Mouse (Mus musculus) midbrain, embryonic 13.5 days (tissue): ENCODE results near the gene Mctp1. TPM values are rescaled to one million over a fixed set of nuclear protein-coding genes. Genes with fewer than 3 reads are reported as not detected.

Experiments used
- ATAC-seq: fragments of 200-750 bp; cut with Nextera tagmentation; 2 replicates; pipeline ENCODE4 v1.8.0; 2017; ENCODE audit warnings: mild to moderate bottlenecking, moderate TSS enrichment, moderate library complexity
- H3K27ac ChIP-seq: fragments of 300-500 bp; sonication (generic); 2 replicates; pipeline ENCODE4 v1.5.1; 2015; ENCODE audit warnings: inconsistent platforms, mild to moderate bottlenecking, moderate library complexity
- H3K27me3 ChIP-seq: fragments of 300-500 bp; sonication (generic); 2 replicates; pipeline ENCODE4 v1.6.1; 2015; ENCODE audit warnings: mild to moderate bottlenecking, inconsistent platforms
- H3K36me3 ChIP-seq: fragments of 300-500 bp; sonication (generic); 2 replicates; pipeline ENCODE4 v1.6.1; 2015; ENCODE audit warnings: mild to moderate bottlenecking, inconsistent platforms
- H3K4me1 ChIP-seq: fragments of 300-500 bp; sonication (generic); replicated peaks from 2 replicates; pipeline ENCODE4 v1.6.1; 2015; ENCODE audit warnings: inconsistent platforms
- H3K4me2 ChIP-seq: fragments of 300-500 bp; sonication (generic); replicated peaks from 2 replicates; pipeline ENCODE4 v1.6.1; 2015; ENCODE audit warnings: moderate library complexity, mild to moderate bottlenecking, inconsistent platforms
- H3K4me3 ChIP-seq: fragments of 300-500 bp; sonication (generic); replicated peaks from 2 replicates; pipeline ENCODE4 v1.5.1; 2015; ENCODE audit warnings: mild to moderate bottlenecking, inconsistent platforms
- H3K9ac ChIP-seq: fragments of 300-500 bp; sonication (generic); replicated peaks from 2 replicates; pipeline ENCODE4 v1.6.1; 2015; ENCODE audit warnings: mild to moderate bottlenecking, inconsistent platforms
- H3K9me3 ChIP-seq: fragments of 300-500 bp; sonication (generic); 2 replicates; pipeline ENCODE4 v1.6.1; 2016; ENCODE audit warnings: mild to moderate bottlenecking, inconsistent platforms
- WGBS: fragments of 180-500 bp; shearing (Covaris S2); methylation state at CpG from one replicate; pipeline ENCODE4 v1.1.7; 2015; 5-methylcytosine and 5-hydroxymethylcytosine counted together
- polyA plus RNA-seq: library from polyadenylated mRNA; unstranded; fragments of >200 nt; fragmentation: Nextera tagmentation; extraction: Ambion mirVana; gene quantifications from 2 replicates; pipeline ENCODE4 v1.2.1, GENCODE M21; 2015

The Mctp1 gene
- polyA plus RNA-seq, 1 experiment from 2014 or later = 5.8 TPM

- Histone ChIP-seq H3K9ac (no peak overlapping the region), H3K9me3 (no peaks in the 10 kb centered on the region), H3K36me3 (no peaks in the 10 kb centered on the region), H3K4me1 (peaks cover 19% of the 10 kb centered on the region), H3K4me2 (no peak overlapping the region), H3K4me3 (no peak overlapping the region), H3K27ac (peak overlapping the region; percentile 44), H3K27me3 (no peaks in the 10 kb centered on the region)
- 29% methylated on average over 7 of the region's 7 CpGs for WGBS
- ATAC-seq = peak; percentile 76
Observed at GRCm38 (mm10) chr13:76850412-76851054, 466.2 kb downstream of the Mctp1 start.

- ATAC-seq = no peak
- Histone ChIP-seq H3K4me1 (peaks cover 13% of the 10 kb centered on the region), H3K9me3 (no peaks in the 10 kb centered on the region), H3K27ac (no peak overlapping the region), H3K27me3 (no peaks in the 10 kb centered on the region), H3K4me3 (no peak overlapping the region), H3K36me3 (no peaks in the 10 kb centered on the region), H3K9ac (no peak overlapping the region), H3K4me2 (no peak overlapping the region)
- WGBS = 70% methylated on average over 1 of the region's 1 CpGs
Observed at GRCm38 (mm10) chr13:76854306-76854705, 470.0 kb downstream of the Mctp1 start.

- Histone ChIP-seq H3K9ac (no peak overlapping the region), H3K27me3 (no peaks in the 10 kb centered on the region), H3K4me1 (peaks cover 13% of the 10 kb centered on the region), H3K4me2 (no peak overlapping the region), H3K27ac (no peak overlapping the region), H3K4me3 (no peak overlapping the region), H3K36me3 (no peaks in the 10 kb centered on the region), H3K9me3 (no peaks in the 10 kb centered on the region)
- 87% methylated on average over 3 of the region's 3 CpGs for WGBS
- ATAC-seq = no peak
Observed at GRCm38 (mm10) chr13:76855021-76855420, 470.7 kb downstream of the Mctp1 start.

GRCm38 (mm10) chr13:76857024-76857423, 472.7 kb downstream of the Mctp1 start:
- Histone ChIP-seq H3K36me3 (no peaks in the 10 kb centered on the region), H3K27ac (no peak overlapping the region), H3K27me3 (no peaks in the 10 kb centered on the region), H3K4me3 (no peak overlapping the region), H3K9ac (no peak overlapping the region), H3K4me1 (no peaks in the 10 kb centered on the region; the same call in 1 of the 2 replicates), H3K9me3 (no peaks in the 10 kb centered on the region), H3K4me2 (no peak overlapping the region)
- 68% methylated on average over 5 of the region's 5 CpGs for WGBS
- no peak for ATAC-seq

GRCm38 (mm10) chr13:76858078-76858482, 473.7 kb downstream of the Mctp1 start:
- WGBS = 41% methylated on average over 2 of the region's 2 CpGs
- Histone ChIP-seq H3K4me2 (no peak overlapping the region), H3K36me3 (no peaks in the 10 kb centered on the region), H3K4me1 (no peaks in the 10 kb centered on the region), H3K27me3 (no peaks in the 10 kb centered on the region), H3K4me3 (no peak overlapping the region), H3K27ac (no peak overlapping the region), H3K9me3 (no peaks in the 10 kb centered on the region), H3K9ac (no peak overlapping the region)
- ATAC-seq = 0 out of 2 replicates have a peak, but pooled peaks have one; percentile 37

GRCm38 (mm10) chr13:76870291-76870690, 486.0 kb downstream of the Mctp1 start:
- Histone ChIP-seq H3K4me2 (no peak overlapping the region), H3K36me3 (no peaks in the 10 kb centered on the region), H3K9ac (no peak overlapping the region), H3K4me3 (no peak overlapping the region), H3K27me3 (no peaks in the 10 kb centered on the region), H3K27ac (no peak overlapping the region), H3K4me1 (no peaks in the 10 kb centered on the region), H3K9me3 (no peaks in the 10 kb centered on the region)
- ATAC-seq = no peak
- WGBS = 86% methylated on average over 3 of the region's 3 CpGs

- H3K4me2 ChIP-seq = no peak overlapping the region
- H3K9ac ChIP-seq = no peak overlapping the region
- H3K4me1 ChIP-seq = no peaks in the 10 kb centered on the region
- H3K4me3 ChIP-seq = no peak overlapping the region
- no peak overlapping the region for H3K27ac ChIP-seq
- no peak for ATAC-seq
- H3K27me3 ChIP-seq = no peaks in the 10 kb centered on the region
- H3K9me3 ChIP-seq = no peaks in the 10 kb centered on the region
- H3K36me3 ChIP-seq = no peaks in the 10 kb centered on the region
- 81% methylated on average over 8 of the region's 8 CpGs for WGBS
Observed at GRCm38 (mm10) chr13:76877887-76878763, 493.8 kb downstream of the Mctp1 start.

- WGBS = 70% methylated on average over 3 of the region's 3 CpGs
- no peak overlapping the region for H3K9ac ChIP-seq
- H3K36me3 ChIP-seq = no peaks in the 10 kb centered on the region
- no peaks in the 10 kb centered on the region for H3K4me1 ChIP-seq
- no peaks in the 10 kb centered on the region for H3K27me3 ChIP-seq
- H3K4me3 ChIP-seq = no peak overlapping the region
- no peaks in the 10 kb centered on the region for H3K9me3 ChIP-seq
- no peak overlapping the region for H3K27ac ChIP-seq
- H3K4me2 ChIP-seq = no peak overlapping the region
- no peak for ATAC-seq
Observed at GRCm38 (mm10) chr13:76879008-76879407, 494.7 kb downstream of the Mctp1 start.

- Histone ChIP-seq H3K9me3 (no peaks in the 10 kb centered on the region), H3K36me3 (no peaks in the 10 kb centered on the region), H3K9ac (no peak overlapping the region), H3K27me3 (no peaks in the 10 kb centered on the region), H3K4me2 (no peak overlapping the region), H3K27ac (no peak overlapping the region), H3K4me1 (no peaks in the 10 kb centered on the region), H3K4me3 (no peak overlapping the region)
- no peak for ATAC-seq
- 72% methylated on average over 8 of the region's 8 CpGs for WGBS
Observed at GRCm38 (mm10) chr13:76884517-76885092, 500.3 kb downstream of the Mctp1 start.

- Histone ChIP-seq H3K4me1 (no peaks in the 10 kb centered on the region), H3K4me2 (no peak overlapping the region), H3K27me3 (no peaks in the 10 kb centered on the region), H3K36me3 (no peaks in the 10 kb centered on the region), H3K4me3 (no peak overlapping the region), H3K27ac (no peak overlapping the region), H3K9me3 (no peaks in the 10 kb centered on the region), H3K9ac (no peak overlapping the region)
- ATAC-seq = no peak
Observed at GRCm38 (mm10) chr13:76892987-76893386, 508.7 kb downstream of the Mctp1 start.

GRCm38 (mm10) chr13:76895770-76896456, 511.6 kb downstream of the Mctp1 start:
- ATAC-seq = no peak
- H3K4me3 ChIP-seq = no peak overlapping the region
- no peaks in the 10 kb centered on the region for H3K36me3 ChIP-seq
- no peak overlapping the region for H3K9ac ChIP-seq
- 86% methylated on average over 4 of the region's 4 CpGs for WGBS
- H3K9me3 ChIP-seq = no peaks in the 10 kb centered on the region; the same call in 1 of the 2 replicates
- H3K4me1 ChIP-seq = no peaks in the 10 kb centered on the region
- no peak overlapping the region for H3K4me2 ChIP-seq
- no peaks in the 10 kb centered on the region for H3K27me3 ChIP-seq
- no peak overlapping the region for H3K27ac ChIP-seq

GRCm38 (mm10) chr13:76896457-76896790, 512.1 kb downstream of the Mctp1 start:
- ATAC-seq = no peak
- no peak overlapping the region for H3K9ac ChIP-seq
- H3K27ac ChIP-seq = no peak overlapping the region
- 74% methylated on average over 1 of the region's 1 CpGs for WGBS
- H3K9me3 ChIP-seq = no peaks in the 10 kb centered on the region; the same call in 1 of the 2 replicates
- no peaks in the 10 kb centered on the region for H3K36me3 ChIP-seq
- H3K4me2 ChIP-seq = no peak overlapping the region
- no peaks in the 10 kb centered on the region for H3K4me1 ChIP-seq
- H3K27me3 ChIP-seq = no peaks in the 10 kb centered on the region
- no peak overlapping the region for H3K4me3 ChIP-seq
